Mouse (Mus musculus) thymus, postnatal 4 days (tissue): ENCODE data around the gene Fga.

Experiments
- DNase-seq: peaks from one replicate; pipeline ENCODE4 v3.0.0; 2021

Gene Fga

DNA sequence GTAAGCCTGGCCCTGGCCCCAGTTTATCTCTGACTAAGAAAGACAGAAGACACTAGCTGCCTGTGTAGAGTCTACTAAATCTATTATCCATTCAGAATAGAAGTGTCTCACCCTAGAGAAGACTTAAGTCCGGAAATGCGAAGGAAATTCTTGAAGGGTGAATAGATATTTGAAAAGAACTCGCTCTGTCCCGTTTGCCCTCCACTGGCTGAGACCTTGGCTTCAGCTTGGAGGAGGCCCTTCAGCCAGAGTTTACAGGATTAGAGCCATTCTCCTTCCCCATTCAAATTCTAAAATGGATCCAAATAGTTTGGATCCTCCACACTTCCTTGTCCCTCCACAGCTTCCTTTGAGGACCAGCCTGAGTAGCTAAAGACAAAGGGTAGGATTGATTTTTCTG, 4.5 kb downstream of the Fga start:
- no peak for DNase-seq

DNA sequence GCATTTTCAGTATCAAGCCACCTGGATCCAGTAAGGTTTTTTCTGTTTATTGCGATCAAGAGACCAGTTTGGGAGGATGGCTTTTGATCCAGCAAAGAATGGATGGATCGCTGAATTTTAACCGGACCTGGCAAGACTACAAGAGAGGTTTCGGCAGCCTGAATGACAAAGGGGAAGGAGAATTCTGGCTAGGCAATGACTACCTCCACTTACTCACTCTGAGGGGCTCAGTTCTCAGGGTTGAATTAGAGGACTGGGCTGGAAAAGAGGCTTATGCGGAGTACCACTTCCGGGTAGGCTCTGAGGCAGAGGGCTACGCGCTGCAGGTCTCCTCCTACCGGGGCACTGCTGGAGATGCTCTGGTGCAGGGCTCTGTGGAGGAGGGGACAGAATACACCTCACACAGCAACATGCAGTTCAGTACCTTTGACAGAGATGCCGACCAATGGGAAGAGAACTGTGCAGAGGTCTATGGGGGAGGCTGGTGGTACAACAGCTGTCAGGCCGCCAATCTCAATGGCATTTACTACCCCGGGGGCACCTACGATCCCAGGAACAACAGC, 7.0 kb downstream of the Fga start:
- DNase-seq: no peak

DNA sequence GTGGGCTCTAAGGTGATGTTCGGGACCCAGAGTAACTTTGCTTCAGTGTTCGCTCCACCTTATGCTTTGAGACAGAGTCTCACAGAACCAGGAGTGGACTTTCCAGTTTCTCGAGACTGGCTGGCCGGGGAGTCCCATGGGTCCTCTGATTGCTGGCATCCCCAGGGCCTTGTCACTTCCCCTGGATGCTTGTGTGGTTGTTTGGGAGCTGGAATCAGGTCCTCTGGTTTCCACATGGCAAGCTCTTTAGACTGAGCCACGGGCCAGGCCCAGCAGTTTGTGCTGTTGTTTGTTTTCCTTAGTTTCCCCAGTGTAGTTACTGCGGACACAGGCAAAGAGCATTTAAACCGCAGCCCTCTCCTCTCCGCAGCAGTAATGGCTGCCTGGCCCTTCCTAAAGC, 7.9 kb downstream of the Fga start:
- DNase-seq: no peak

DNA sequence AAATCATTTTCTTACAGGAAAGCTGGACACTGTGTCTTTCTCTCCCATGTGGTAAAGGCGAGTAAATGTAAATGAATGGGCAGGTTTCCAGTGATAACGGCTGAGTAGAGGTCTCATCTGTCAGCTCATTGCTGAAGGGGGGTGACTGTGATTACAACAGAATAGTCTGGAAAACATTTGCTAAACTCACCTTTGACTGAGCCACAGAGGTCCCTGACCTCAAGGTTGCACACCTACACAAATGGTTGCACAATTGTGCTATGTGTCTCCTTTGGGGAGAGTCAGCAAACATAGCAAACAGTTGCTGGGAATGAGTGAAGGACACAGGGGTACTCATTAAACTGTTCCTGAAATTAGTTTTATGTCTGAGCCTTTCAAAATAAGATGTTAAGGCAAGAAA, 13.0 kb downstream of the Fga start:
- no peak for DNase-seq

DNA sequence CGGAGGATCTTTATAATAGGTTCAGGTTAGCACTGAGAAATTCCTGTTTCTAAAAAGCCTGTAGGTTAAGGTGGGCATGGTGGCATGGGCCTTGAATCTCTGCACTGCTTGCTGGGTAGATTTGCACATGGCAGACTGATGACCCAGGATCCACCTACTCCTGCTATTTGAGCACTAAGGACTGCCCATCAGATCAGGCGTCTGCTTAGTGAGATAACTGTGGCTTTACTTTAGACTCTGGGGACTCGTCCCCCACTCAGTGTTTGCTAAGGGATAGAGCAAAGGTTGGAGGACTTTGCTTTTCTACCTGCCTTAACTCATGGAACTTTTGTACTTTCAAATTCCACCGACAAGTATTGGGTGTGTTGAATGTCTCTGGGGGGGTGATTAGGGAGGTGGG, 13.8 kb downstream of the Fga start:
- DNase-seq: no peak

DNA sequence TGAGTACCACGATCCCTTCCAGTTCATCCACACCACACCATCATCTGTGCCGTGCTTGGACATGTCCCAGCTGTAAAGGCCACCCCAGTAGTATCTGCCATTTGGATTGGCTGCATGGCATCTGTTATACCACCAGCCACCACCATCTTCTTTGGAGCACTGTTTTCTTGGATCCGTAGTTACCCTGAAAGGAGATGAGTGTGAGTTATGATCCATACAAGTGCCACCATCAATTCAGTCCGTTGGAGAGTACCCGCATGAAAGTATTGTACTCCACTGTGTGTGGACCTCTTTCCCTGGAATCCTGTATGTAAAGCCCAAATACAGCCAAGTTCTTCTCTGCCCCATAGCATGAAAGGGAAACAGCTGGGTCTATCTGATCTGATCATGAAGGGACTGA, 16.6 kb downstream of the Fga start:
- no peak for DNase-seq

DNA sequence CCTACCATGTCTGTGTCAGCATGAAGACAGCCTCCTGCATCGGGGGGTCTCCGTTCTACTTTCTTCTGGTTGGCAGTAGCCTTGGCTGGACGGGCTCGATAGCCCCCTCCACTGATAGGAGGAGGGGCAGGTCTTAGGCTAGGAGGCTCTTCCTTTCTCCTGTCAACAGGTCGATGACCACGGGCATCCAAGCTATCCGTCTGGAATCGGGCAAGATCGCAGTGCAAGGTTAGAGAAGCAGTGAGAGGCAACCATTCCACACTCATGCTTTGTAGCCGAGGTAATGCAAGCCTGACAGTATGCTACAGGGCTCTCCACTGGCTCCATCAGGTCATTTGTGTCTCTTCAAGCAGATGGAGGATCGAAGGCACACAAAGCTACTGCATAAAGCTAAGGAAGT, 20.8 kb downstream of the Fga start:
- no peak for DNase-seq

DNA sequence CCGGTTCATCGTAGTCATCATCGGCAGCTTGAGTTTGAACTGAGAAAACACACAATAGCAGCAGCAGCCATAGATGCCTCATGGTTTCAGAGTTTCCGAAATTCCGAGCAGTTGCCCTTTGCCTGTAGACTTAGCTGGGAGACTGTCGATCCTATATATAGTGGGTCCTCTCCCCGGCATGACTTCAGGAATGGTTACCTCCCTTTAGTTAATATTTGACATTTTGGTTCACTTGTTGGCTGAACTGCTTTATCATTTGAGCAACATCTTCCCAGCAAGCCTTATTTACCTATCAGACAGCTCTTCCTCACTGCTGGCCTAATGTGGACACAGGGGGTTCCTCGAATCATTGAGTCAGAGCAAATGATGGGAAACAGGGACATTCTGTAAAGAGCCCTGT, 23.8 kb downstream of the Fga start, which contains the start of gene Fgb:
Gene Fgb (minus strand): TSS at position 184 of the 400 bp plus-strand sequence.
- no peak for DNase-seq

DNA sequence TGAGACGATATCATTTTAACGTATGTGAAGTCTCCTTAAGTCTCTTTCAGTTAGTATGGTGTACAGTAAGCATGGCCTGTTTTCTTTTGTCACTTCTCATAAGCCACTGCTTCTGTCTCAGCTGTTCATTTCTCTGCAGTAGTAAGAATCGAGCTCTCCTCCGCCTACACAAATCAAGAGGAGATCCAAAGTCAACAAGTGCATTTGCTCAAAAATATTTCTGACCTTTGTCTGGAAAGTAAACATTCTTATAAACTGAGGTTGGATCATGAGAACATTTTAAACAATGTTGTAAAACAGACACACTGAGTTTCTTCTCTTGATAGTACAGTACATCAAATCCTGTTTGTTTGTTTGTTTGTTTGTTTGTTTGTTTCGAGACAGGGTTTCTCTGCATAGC, 24.8 kb downstream of the Fga start:
- DNase-seq: no peak

DNA sequence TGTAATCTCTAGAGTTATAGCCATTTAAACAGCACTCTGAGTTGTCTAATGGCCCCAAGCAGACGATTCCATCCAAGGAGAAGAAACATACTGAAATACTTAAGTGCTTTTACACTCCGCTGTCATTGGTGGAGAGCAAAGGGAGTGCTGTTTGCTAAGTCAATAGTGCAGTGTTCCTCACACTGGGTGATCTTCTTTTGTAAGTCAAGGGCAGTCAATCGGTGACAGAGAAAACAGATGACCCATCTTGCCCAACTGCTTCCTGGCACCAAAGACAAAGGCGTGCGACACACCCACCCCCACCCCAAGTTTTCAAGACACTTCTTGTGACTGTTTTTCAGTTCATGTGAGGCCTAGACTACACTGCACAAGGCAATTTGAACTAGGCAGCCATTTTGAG, 26.2 kb downstream of the Fga start:
- DNase-seq: no peak

DNA sequence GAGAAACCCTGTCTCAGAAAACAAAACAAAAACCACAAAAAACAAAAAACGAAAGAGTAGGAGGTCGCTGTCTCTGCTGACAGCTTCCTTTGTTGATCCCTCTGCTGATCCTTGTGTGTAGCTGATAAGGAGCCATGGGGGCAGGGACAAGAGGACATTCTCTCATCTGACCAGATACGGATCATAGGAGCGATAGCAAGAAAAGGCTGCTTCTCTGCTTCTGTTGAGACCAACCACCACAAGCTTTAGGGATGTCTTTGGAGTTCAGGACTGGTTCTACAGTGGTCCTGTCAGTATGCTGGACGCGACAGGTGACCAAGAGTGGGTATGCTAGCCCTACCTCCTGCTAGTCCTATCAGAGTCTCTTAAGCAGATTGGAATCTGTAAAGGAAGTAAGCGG, 27.2 kb downstream of the Fga start:
- DNase-seq: no peak

DNA sequence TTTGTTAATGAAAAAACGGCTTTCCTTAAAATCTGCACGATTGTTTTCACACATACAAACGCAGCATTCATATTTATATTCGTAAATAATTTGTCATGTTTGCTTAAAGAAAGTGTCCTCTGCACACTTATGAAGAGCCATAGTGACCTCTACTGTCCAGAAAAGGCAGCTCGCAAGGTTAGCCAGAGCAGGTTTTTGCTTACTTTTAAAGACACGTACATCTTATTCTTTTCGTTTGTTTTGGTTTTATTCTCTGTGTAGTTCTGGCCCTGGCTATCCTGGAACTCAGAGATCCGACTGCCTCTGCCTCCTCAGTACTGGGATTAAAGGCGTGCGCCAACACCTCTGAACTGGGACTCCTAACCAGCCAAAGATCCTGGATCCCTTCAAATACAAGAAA, 27.9 kb downstream of the Fga start:
- DNase-seq: peak; percentile 24

DNA sequence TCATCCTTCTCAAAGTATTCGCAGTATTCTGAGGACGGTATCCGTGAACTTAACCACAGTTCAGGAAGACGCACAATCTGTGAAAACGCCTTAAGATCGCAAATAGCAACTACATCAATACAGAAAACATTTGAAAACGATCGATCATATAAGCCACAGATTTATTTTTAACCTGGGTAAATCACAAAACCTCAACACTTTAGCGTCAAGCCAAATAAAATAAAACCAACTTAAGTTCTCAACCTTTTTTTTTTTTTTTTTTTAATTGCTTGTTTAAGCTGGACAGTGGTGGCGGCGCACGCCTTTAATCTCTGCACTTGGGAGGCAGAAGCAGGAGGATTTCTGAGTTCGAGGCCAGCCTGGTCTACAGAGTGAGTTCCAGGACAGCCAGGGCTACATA, 28.9 kb downstream of the Fga start:
- DNase-seq: no peak

DNA sequence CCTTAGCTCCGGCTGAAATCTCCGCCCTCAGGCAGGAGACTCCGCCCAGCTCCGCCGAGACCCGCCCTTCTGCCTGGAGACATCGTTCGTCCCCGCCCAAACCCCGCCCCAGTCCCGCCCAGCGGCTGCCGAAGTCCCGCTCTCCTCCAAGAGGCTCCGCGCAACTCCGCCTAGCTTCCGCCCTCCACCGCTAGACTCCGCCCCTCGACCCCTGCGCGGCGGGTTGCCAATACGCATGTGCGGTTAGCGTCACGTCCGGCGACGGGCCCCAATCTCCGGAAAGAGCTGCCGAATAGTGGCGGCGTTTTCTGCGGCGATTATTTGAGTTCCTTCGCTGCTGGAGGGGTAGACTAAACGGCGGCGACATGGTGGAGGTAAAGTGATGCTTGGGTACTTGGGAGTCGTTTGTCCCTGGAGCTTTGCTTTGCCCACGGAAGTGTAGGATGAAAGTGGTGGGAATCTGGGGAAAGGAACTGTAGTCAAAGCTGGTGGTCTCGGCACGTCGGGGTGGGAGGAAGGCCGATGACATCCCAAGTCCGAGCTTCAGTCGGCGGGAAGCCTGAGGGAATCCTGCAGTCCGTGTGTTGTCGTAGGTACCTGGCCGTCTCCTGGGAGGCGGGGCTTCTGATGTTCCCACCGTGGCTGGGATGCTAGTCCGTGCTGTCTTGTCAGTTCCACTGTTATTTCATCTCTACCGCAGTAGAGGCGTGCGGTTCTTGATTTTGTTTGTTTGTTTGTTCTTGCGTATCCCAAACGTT, 29.6 kb downstream of the Fga start, which contains the start of gene Plrg1:
Gene Plrg1 (plus strand): TSS at position 242 of the 758 bp plus-strand sequence.
- DNase-seq: peak; percentile 99

DNA sequence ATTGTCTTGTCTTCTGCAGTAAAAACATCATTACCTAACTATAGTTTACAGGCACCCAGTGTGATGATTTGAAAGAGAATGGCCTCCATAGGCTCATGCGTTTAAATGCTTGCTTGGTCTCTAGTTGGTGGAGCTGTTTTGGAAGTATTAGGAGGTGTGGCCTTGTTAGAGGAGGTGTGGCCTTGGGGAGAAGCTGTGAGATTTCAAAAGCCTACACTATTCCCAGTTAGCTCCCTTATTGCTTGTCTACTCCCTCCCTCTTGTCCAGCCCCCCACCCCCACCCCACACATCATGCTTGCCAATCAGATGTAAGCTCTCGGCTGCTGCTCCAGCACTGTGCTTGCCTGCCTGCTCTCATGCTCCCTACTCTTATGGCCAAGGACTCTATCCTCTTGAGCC, 31.2 kb downstream of the Fga start:
- no peak for DNase-seq

DNA sequence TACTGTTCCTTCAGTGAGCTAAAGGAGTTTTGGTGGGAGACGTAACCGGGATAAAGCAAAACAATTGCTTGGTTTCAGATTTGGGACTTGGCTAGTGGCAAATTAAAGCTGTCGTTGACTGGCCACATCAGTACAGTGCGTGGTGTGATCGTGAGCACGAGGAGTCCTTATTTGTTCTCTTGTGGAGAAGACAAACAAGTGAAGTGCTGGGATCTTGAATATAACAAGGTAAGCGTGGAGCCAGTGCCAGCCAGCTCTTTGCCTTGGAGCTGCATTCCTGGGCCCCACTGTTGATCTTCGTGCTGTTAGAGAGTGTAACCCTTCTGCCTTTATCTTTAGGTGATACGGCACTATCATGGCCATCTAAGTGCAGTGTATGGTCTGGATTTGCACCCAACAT, 42.0 kb downstream of the Fga start:
- DNase-seq: no peak

DNA sequence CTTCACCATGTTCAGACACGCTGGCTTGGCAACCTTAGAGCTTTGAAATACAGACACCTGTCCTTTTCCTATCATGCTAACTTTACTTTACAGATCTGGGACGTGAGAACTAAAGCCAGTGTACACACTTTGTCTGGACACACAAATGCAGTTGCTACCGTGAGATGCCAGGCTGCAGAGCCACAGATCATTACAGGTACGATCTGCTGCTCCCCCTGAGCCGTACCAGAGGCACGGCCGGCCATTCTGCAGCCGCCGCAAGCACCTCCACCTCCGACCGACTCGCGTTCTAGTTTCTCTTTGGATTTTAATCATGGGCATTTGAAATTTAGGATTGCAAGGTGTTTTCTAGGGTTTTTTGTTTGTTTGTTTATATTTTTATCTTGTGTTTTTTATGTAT, 43.0 kb downstream of the Fga start:
- DNase-seq: no peak

DNA sequence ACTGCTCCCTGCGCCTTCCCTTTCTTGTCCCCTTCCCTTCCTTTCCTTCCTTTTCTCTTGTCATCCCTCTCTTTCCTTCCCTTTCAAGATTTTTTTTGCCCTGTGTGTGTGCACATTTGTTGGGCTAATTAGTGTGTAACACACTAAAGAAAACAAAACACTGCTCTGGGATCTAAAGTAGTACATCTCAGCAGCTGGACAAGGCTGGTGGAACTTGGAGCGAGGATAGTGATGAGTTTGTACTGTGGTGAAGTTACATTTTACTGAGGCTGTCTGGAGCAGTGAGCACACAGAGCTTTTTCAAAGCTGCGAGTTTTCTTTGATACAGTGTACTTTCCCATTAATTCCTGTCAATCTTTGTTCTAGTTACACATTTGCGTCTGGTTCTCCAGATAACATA, 44.4 kb downstream of the Fga start:
- DNase-seq: no peak

DNA sequence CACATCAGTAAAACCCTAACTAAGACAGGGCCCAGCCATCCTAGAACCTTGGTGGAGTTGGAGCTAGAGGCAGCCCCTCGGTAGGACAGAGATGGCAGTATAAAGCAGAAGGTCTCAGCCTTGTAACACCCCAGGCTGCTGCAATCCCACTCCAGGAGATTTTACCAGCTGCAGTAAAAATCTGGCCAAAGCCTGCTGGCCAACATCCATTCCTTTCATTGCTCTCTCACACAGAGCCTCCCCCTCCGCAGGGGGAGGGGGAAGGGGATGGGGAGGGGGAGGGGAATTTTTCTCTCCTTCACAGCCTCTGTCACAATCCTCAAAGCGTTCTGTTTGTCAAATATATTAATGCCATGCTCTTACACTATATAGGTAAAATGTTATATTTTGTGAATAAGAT, 50.7 kb downstream of the Fga start:
- DNase-seq: no peak

DNA sequence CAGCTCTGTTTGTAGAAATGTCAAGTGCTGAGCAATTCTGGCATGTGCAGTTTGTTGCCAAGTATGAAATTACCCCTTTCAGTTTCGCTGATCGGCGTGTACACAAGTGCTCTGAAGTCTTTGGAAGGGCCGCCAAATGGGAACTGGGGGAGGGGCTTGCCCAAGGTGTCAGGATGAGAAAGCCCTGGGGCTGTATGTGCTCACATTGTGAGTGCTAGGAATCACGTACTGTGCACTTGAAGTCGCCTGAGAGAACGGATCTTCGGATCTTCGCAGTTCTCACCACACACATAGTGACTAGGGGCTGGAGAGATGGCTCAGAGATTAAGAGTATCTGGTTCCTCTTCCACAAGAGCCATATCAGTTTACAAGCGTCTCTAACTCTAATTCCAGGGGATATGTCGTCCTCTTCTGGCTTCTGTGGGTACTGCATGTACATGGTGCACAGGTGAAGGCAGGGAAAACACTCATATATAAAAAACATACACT, 54.7 kb downstream of the Fga start:
- peak; percentile 73 for DNase-seq
